Mouse (Mus musculus) ES-Bruce4 (cell line): ENCODE measurements around the gene Cradd. TPM values are rescaled to one million over a fixed set of nuclear protein-coding genes. Genes with fewer than 3 reads are reported as not detected.

ENCODE experiments used
- H3K27ac ChIP-seq: 2 replicates; pipeline ENCODE4 v1.5.1; 2012; ENCODE audit warnings: low read length, inconsistent platforms; ENCODE audit not compliant: insufficient read depth
- H3K27me3 ChIP-seq: 2 replicates; pipeline ENCODE4 v1.6.1; 2012; ENCODE audit warnings: mild to moderate bottlenecking, low read length, inconsistent platforms; ENCODE audit not compliant: control insufficient read depth, poor library complexity, insufficient read depth, severe bottlenecking
- H3K36me3 ChIP-seq: 2 replicates; pipeline ENCODE4 v1.6.1; 2012; ENCODE audit warnings: inconsistent platforms, mild to moderate bottlenecking, low read length, moderate library complexity; ENCODE audit not compliant: control insufficient read depth, poor library complexity, insufficient read depth, severe bottlenecking
- H3K4me1 ChIP-seq: one replicate; pipeline ENCODE4 v1.8.1; 2011; ENCODE audit warnings: low read length; ENCODE audit not compliant: control insufficient read depth, insufficient read depth
- H3K4me3 ChIP-seq: 2 replicates; pipeline ENCODE4 v1.5.1; 2011; ENCODE audit warnings: low read depth, mild to moderate bottlenecking, low read length
- H3K9ac ChIP-seq: 2 replicates; pipeline ENCODE4 v1.6.1; 2012; ENCODE audit warnings: low read depth, mild to moderate bottlenecking, inconsistent platforms; ENCODE audit not compliant: poor library complexity, severe bottlenecking
- H3K9me3 ChIP-seq: replicated peaks from 2 replicates; pipeline ENCODE4 v1.6.1; 2012; ENCODE audit warnings: mild to moderate bottlenecking, low read length, inconsistent platforms; ENCODE audit not compliant: control insufficient read depth, poor library complexity, insufficient read depth, severe bottlenecking
- CTCF ChIP-seq: IDR thresholded peaks from one replicate; pipeline ENCODE4 v1.8.1; 2011; ENCODE audit warnings: low read depth, low read length
- EP300 ChIP-seq: IDR thresholded peaks from 2 replicates; pipeline ENCODE4 v1.6.1; 2011; ENCODE audit warnings: low read depth, low read length; ENCODE audit not compliant: insufficient read depth
- POLR2A ChIP-seq: IDR thresholded peaks from one replicate; pipeline ENCODE4 v1.8.1; 2011; ENCODE audit warnings: low read length; ENCODE audit not compliant: insufficient read depth
- polyA plus RNA-seq: library from polyadenylated mRNA; stranded (reverse); fragments of >200 nt; gene quantifications from 2 replicates; pipeline ENCODE4 v1.2.4, GENCODE M21; 2011; ENCODE audit warnings: low read depth; ENCODE audit not compliant: missing spikeins, insufficient read depth, insufficient read length

Cradd gene
- polyA plus RNA-seq, 1 experiment, result 18.4 TPM

DNA sequence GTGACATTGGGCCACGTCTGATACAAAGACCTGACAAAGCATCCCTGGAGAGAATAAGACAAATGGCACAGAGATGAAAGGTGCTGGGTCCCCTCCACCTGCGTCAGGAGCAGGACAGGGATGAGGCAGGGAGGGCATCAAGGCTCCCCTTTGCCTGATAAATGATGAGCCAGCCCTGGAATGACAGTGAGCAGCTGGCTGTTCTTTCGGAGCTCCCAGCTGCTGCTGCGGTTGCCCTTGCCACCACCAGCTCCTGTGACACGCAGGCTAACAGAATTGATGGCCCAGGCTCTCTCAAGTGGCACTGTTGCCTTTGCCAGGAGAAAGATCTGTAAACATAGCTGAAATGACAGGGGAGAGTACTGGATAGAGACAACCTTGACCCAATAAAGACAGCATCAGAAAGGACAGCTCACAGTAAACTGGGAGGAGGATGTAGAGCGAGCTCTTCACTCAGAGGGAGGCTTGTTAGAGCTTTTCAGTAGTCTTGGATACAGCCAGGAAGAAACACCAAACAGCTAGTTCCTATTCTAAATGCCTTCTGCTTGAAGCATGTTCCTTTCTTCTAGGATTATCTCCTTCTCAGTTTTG, 31.8 kb upstream of the Cradd start:
- H3K4me3 ChIP-seq, result no peak overlapping the region
- H3K27me3 ChIP-seq, result no peaks in the 10 kb centered on the region
- H3K9me3 ChIP-seq, result no peaks in the 10 kb centered on the region
- no peak for TF ChIP-seq POLR2A
- no peak for TF ChIP-seq EP300
- H3K36me3 ChIP-seq, result no peaks in the 10 kb centered on the region
- no peak overlapping the region for H3K9ac ChIP-seq
- H3K27ac ChIP-seq, result peak overlapping the region; percentile 86
- peaks cover 10% of the 10 kb centered on the region for H3K4me1 ChIP-seq

DNA sequence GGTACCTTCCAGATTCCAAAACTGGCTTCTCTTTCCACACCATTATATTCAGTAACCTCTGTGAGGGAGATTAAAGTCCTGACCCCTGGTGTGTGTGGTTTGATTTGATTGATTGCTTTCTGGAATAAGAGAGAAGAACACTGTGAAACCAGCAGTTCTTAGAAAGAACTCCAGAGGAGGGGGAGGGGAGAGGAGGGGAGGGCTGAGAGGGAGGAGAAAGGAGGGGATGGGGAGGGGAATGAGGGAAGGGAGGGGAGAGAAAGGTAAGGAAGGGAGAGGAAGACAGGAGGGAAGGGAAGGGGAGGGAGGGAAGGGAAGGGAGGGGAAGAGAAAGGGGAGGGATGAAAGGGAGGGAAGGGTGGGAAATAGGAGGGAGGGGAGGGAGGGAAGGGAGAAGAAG, 30.7 kb upstream of the Cradd start:
- Histone ChIP-seq H3K36me3 (no peaks in the 10 kb centered on the region), H3K4me3 (no peak overlapping the region), H3K9me3 (no peaks in the 10 kb centered on the region), H3K4me1 (peaks cover 10% of the 10 kb centered on the region), H3K9ac (no peak overlapping the region), H3K27ac (peak overlapping the region; percentile 95), H3K27me3 (no peaks in the 10 kb centered on the region)
- no peak for TF ChIP-seq CTCF
- no peak for TF ChIP-seq EP300
- TF ChIP-seq POLR2A, result no peak

DNA sequence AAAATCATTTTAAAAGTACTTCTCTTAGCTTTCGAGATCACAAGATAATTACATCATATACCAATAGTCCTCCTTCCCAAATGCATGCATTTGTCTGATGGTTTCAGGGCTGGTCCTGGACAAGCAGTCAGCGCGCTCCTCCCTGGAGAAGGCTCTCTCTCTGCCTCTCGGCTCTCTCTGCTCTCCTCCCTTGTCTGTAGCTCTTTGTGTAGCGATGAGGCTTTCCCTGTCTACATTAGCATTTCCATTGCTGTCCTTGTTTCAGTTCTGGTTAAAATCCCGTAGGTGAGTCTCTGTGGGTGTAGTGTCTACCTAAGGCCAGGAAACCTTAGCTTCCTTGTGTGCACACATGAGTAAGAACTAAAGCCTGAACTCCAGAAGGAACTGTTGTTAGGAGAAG, 30.1 kb upstream of the Cradd start:
- Histone ChIP-seq H3K36me3 (no peaks in the 10 kb centered on the region), H3K9me3 (no peaks in the 10 kb centered on the region), H3K27ac (peak overlapping the region; percentile 95), H3K4me1 (peaks cover 10% of the 10 kb centered on the region), H3K27me3 (no peaks in the 10 kb centered on the region), H3K9ac (no peak overlapping the region), H3K4me3 (no peak overlapping the region)
- TF ChIP-seq POLR2A (peak; percentile 12), EP300 (peak; percentile 78), CTCF (no peak)

DNA sequence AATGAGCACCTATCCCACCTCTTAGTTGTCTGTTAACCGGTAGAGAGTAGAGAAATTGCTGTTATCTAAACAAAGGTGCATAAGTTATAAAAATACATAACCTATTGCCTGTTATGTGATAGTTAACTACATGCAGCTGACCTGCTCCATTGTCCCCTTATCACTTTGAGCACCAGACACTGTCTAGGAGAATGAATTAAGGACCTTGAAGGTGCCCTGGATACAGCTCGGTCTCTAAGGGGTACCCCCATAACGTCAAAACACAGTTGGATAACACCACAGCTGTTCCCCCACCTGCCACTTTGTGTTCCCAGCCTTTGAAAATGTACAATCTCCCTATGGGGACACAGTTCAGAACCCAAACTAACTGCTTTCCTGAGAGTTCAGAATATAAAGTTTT, 24.5 kb upstream of the Cradd start:
- TF ChIP-seq CTCF (no peak), POLR2A (no peak)
- Histone ChIP-seq H3K27ac (no peak overlapping the region), H3K4me3 (no peak overlapping the region), H3K4me1 (no peaks in the 10 kb centered on the region), H3K9ac (no peak overlapping the region), H3K27me3 (no peaks in the 10 kb centered on the region), H3K36me3 (no peaks in the 10 kb centered on the region), H3K9me3 (no peaks in the 10 kb centered on the region)

DNA sequence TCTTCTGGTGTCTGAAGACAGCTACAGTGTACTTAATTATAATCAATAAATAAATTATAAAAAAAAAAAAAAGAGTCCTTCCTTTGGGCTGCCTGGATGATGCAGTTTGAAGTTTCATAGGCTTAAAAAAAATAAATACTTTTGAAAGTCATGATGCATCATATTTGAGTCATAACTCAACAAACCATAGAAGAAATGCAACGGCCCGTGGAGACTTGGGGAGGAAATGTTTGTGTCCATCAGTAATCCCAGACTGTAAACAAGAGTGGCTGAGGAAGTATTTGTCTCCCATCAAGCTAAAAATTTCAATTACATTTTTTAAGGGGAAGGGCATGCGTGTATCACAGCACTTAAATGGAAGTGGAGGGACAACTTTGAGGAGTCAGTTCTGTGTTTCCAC, 23.8 kb upstream of the Cradd start:
- Histone ChIP-seq H3K4me3 (no peak overlapping the region), H3K9ac (no peak overlapping the region), H3K27me3 (no peaks in the 10 kb centered on the region), H3K36me3 (no peaks in the 10 kb centered on the region), H3K27ac (no peak overlapping the region), H3K9me3 (no peaks in the 10 kb centered on the region), H3K4me1 (no peaks in the 10 kb centered on the region)
- no peak for TF ChIP-seq EP300
- TF ChIP-seq POLR2A, result no peak
- no peak for TF ChIP-seq CTCF

DNA sequence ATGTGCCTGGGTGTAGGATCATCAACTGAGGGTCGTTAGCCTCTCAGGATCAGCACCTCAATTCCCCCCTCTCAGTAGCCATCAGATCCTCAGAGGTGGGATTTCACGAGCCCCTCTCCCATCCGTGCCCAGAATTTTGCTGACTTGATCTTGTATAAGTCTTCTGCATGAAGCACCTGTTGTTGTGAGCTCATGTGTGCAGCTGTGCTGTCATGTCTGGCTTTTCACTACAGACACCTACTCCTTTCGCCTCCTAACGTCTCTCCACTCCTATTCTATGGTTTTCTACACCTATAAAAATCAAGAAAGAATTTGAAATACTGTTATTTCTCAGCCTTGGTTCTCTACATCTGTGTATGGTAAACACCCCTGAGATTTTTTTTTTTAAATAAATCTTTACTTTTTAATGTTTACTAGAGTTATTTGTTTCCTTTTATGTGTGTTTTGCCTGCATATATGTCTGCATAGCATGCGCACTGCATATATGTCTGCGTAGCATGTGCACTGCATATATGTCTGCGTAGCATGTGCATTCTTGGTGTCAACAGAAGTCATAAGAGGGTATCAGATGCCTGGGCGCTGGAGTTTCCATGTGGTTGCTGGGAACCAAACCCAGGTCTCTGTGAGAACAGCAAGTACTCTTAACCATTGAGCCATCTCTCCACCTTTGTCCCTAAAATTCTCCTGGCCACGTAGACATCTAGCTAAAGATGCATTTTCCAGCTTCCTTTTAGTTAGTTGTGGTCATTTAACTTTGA, 19.1 kb upstream of the Cradd start:
- no peak overlapping the region for H3K9ac ChIP-seq
- H3K27me3 ChIP-seq, result no peaks in the 10 kb centered on the region
- H3K4me3 ChIP-seq, result no peak overlapping the region
- no peak overlapping the region for H3K27ac ChIP-seq
- TF ChIP-seq CTCF, result no peak
- no peak for TF ChIP-seq POLR2A
- no peak for TF ChIP-seq EP300
- no peaks in the 10 kb centered on the region for H3K9me3 ChIP-seq
- no peaks in the 10 kb centered on the region for H3K36me3 ChIP-seq
- H3K4me1 ChIP-seq, result no peaks in the 10 kb centered on the region
